15 mouse cellular contexts compared by ENCODE assay signal in the genomic region with DNA sequence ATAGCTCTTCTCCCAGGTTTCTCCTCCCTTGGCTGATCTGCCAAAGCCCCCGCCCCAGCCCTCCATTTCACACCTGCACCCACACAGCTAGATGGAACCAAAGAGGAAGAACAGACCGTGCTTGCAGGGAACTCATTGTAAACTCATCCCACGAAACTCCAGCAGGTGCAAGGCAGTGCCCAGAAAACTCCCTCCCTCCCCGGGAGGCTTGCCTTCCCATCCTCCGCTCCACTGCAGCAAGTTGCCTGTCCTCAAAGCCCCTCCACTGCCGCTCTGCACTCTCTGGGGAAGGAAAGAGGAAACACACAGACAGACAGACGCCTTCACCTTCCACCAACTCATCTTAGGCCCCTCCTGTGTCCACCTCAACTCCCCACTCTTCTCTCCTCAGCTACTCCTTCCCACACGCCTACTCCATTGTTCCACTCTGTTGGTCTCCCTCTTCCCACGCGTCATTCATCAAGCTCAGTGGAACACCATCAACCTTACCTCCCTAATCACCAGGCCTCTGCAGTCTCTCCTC. TPM values are rescaled to one million over a fixed set of nuclear protein-coding genes. Genes with fewer than 3 reads are reported as not detected.
A peak's percentile ranks its signal among the peaks of the same experiment; 100 is the strongest.
DNase-seq lines count a peak whose midpoint lies in the region; ATAC-seq lines count a peak whose summit lies in the region.
"Had no signal": no experiment of that assay in that cellular context is flagged by ENCODE, and none has a peak within 500 bp of the region (broad histone marks: within the 10 kb centered on the region; RNA-seq: fewer than 3 reads in every experiment).

No protein-coding gene starts in this region.

- intact Hi-C loops in left cerebral cortex, postnatal 25 days (cut with DNase I) = loop anchor here (1.0 to 5.0 kb wide), 3 partner anchors 44 to 450 kb away; partner anchors contain the start of gene Camkk1

- no peak for DNase-seq in kidney, postnatal 14 days
- DNase-seq in brain, adult 2 months (ENCODE audit: low read depth, low spot score) = peak; percentile 87
- DNase-seq in layer of hippocampus, adult 9-11 months = peak; percentile 88
- peak; percentile 75 to 92 for DNase-seq in left cerebral cortex, postnatal 25 days (ENCODE audit: low spot score in 2 of 2)
- DNase-seq in cerebellum, adult 11-12 months = no peak
- DNase-seq in neural tube, embryonic 10.5 days (ENCODE audit: extremely low spot score, low spot score) = no peak
- DNase-seq in gastrocnemius, postnatal 4 days (ENCODE audit: low spot score in 2 of 2) = no peak
- DNase-seq: cerebellum, adult 11 months; gastrocnemius, postnatal 25 days; lung, postnatal 36 days; midbrain, embryonic 14.5 days; thymus, postnatal 14 days had no signal

- peaks cover 15% of the 10 kb centered on the region for H3K4me1 ChIP-seq in kidney, embryonic 15.5 days
- H3K4me1 ChIP-seq: neural tube, embryonic 12.5 days had no signal

- H3K4me3 ChIP-seq in kidney, embryonic 15.5 days (replicated peaks) = no peak overlapping the region
- H3K4me3 ChIP-seq: liver, embryonic 15.5 days; neural tube, embryonic 12.5 days had no signal

- peaks cover 5% of the 10 kb centered on the region; the same call in 1 of the 2 replicates for H3K27me3 ChIP-seq in kidney, embryonic 15.5 days

- 31% methylated on average over 10 of the region's 10 CpGs for WGBS in kidney, embryonic 15.5 days

- H3K9ac ChIP-seq in kidney, embryonic 15.5 days = no peak overlapping the region
- H3K9ac ChIP-seq: liver, embryonic 15.5 days; neural tube, embryonic 12.5 days had no signal

- peak overlapping the region; percentile 30; the same call in 1 of the 2 replicates for H3K4me2 ChIP-seq in kidney, embryonic 15.5 days
- H3K4me2 ChIP-seq: liver, embryonic 15.5 days; neural tube, embryonic 12.5 days had no signal

- peak; percentile 38; the same call in 1 of the 2 replicates for ATAC-seq in kidney, embryonic 15.5 days (replicated peaks; ENCODE audit: low FRiP score)

- H3K9me3 ChIP-seq in kidney, embryonic 15.5 days (replicated peaks) = no peaks in the 10 kb centered on the region
- H3K9me3 ChIP-seq: liver, embryonic 15.5 days; neural tube, embryonic 12.5 days had no signal

- 0 out of 2 replicates have a peak overlapping the region, but pooled peaks have one; percentile 58 for H3K27ac ChIP-seq in kidney, embryonic 15.5 days
- H3K27ac ChIP-seq: liver, embryonic 15.5 days; neural tube, embryonic 12.5 days had no signal

- no peaks in the 10 kb centered on the region for H3K36me3 ChIP-seq in kidney, embryonic 15.5 days
- H3K36me3 ChIP-seq: liver, embryonic 15.5 days; neural tube, embryonic 12.5 days had no signal

RNA-seq across cellular contexts. Expression of gene Spns3, which starts 16.6 kb away (rescaled TPM):
- polyA plus RNA-seq in kidney, embryonic 15.5 days (2015; fragmentation: Nextera tagmentation; extraction: Ambion mirVana) = 0.27 and 0.35 TPM in 2 replicates
- under 1 TPM; 0.25 to 0.34 TPM for total RNA-seq in left cerebral cortex, postnatal 25 days (2021)
- under 1 TPM; 0.16 to 0.17 TPM for total RNA-seq in gastrocnemius, postnatal 4 days (2021)
- polyA plus RNA-seq: midbrain, embryonic 14.5 days; neural tube, embryonic 12.5 days had no signal

RNA-seq across cellular contexts. Expression of gene Ube2g1, which starts 40.2 kb away (rescaled TPM):
- polyA plus RNA-seq in kidney, embryonic 15.5 days (2015; fragmentation: Nextera tagmentation; extraction: Ambion mirVana) = 69.8 and 74.6 TPM in 2 replicates
- 10 to 100 TPM; 54.5 to 55.3 TPM for total RNA-seq in left cerebral cortex, postnatal 25 days (2021)
- total RNA-seq in gastrocnemius, postnatal 4 days (2021) = 10 to 100 TPM; 36.0 to 46.5 TPM

Comparison
In these comparisons a context has a peak if more than half of its experiments do, and no peak if none do; other contexts are left out.
1. DNase-seq: peak in brain, adult 2 months (single experiment), layer of hippocampus, adult 9-11 months (single experiment) and left cerebral cortex, postnatal 25 days (2 of 2); none in kidney, postnatal 14 days (single experiment), cerebellum, adult 11-12 months (single experiment), neural tube, embryonic 10.5 days (single experiment) and gastrocnemius, postnatal 4 days (0 of 2).